Mouse (Mus musculus) midbrain, postnatal 0 days (tissue): Measurements from ENCODE around the gene Drosha. TPM values are rescaled to one million over a fixed set of nuclear protein-coding genes. Genes with fewer than 3 reads are reported as not detected.
"Not testable (repeated sequence)": the region's sequence is repeated elsewhere in the genome, so short reads cannot be mapped to it uniquely, and the experiment has no call there.

Experiments
- ATAC-seq: fragments of 200-750 bp; cut with Nextera tagmentation; 2 replicates; pipeline ENCODE4 v1.8.0; 2017; ENCODE audit warnings: moderate number of reproducible peaks, mild to moderate bottlenecking, moderate TSS enrichment, moderate library complexity; ENCODE audit not compliant: low FRiP score
- DNase-seq: peaks from one replicate; pipeline ENCODE4 v3.0.0-alpha.2; 2015; ENCODE audit warnings: low spot score
- H3K27ac ChIP-seq: fragments of 300-500 bp; sonication (generic); 2 replicates; pipeline ENCODE4 v1.5.1; 2014; ENCODE audit warnings: low read depth, mild to moderate bottlenecking, low read length, mixed read lengths
- H3K27me3 ChIP-seq: fragments of 300-500 bp; sonication (generic); 2 replicates; pipeline ENCODE4 v1.6.1; 2014; ENCODE audit warnings: low read length, control low read depth, mixed read lengths; ENCODE audit not compliant: insufficient read depth
- H3K36me3 ChIP-seq: fragments of 300-500 bp; sonication (generic); 2 replicates; pipeline ENCODE4 v1.6.1; 2014; ENCODE audit warnings: low read length, control low read depth, mixed read lengths; ENCODE audit not compliant: insufficient read depth
- H3K4me1 ChIP-seq: fragments of 300-500 bp; sonication (generic); 2 replicates; pipeline ENCODE4 v1.6.1; 2014; ENCODE audit warnings: mild to moderate bottlenecking, control low read depth, antibody characterized with exemption, low read length, mixed read lengths; ENCODE audit not compliant: insufficient read depth
- H3K4me2 ChIP-seq: fragments of 300-500 bp; sonication (generic); 2 replicates; pipeline ENCODE4 v1.6.1; 2014; ENCODE audit warnings: low read depth, mild to moderate bottlenecking, low read length, mixed read lengths; ENCODE audit not compliant: poor library complexity, severe bottlenecking
- H3K4me3 ChIP-seq: fragments of 300-500 bp; sonication (generic); 2 replicates; pipeline ENCODE4 v1.5.1; 2014; ENCODE audit warnings: low read depth, mild to moderate bottlenecking, low read length, moderate library complexity
- H3K9ac ChIP-seq: fragments of 300-500 bp; sonication (generic); replicated peaks from 2 replicates; pipeline ENCODE4 v1.6.1; 2014; ENCODE audit warnings: mild to moderate bottlenecking, low read length, moderate library complexity, mixed read lengths; ENCODE audit not compliant: poor library complexity, severe bottlenecking
- H3K9me3 ChIP-seq: fragments of 300-500 bp; sonication (generic); 2 replicates; pipeline ENCODE4 v1.6.1; 2016; ENCODE audit warnings: low read length, control low read depth
- CTCF ChIP-seq: IDR thresholded peaks from 2 replicates; pipeline ENCODE4 v1.5.1; 2016; ENCODE audit warnings: antibody characterized with exemption, mild to moderate bottlenecking
- WGBS: fragments of 180-500 bp; shearing (Covaris S2); extraction: QIAGEN DNeasy Blood & Tissue Kit; methylation state at CpG from one replicate; pipeline ENCODE4 v1.1.7; 2014; 5-methylcytosine and 5-hydroxymethylcytosine counted together
- polyA plus RNA-seq: library from polyadenylated mRNA; unstranded; fragments of >200 nt; fragmentation: Nextera tagmentation; extraction: Ambion mirVana; gene quantifications from 2 replicates; pipeline ENCODE4 v1.2.1, GENCODE M21; 2015
- total RNA-seq: library from RNA; depleted of rRNA; stranded (reverse); fragments of >200 nt; gene quantifications from 2 replicates; pipeline ENCODE4 v1.2.3, GENCODE M21; 2014

Drosha gene
- total and polyA plus RNA-seq, 2 experiments from 2014 or later: 41.5 to 44.8 TPM

DNA sequence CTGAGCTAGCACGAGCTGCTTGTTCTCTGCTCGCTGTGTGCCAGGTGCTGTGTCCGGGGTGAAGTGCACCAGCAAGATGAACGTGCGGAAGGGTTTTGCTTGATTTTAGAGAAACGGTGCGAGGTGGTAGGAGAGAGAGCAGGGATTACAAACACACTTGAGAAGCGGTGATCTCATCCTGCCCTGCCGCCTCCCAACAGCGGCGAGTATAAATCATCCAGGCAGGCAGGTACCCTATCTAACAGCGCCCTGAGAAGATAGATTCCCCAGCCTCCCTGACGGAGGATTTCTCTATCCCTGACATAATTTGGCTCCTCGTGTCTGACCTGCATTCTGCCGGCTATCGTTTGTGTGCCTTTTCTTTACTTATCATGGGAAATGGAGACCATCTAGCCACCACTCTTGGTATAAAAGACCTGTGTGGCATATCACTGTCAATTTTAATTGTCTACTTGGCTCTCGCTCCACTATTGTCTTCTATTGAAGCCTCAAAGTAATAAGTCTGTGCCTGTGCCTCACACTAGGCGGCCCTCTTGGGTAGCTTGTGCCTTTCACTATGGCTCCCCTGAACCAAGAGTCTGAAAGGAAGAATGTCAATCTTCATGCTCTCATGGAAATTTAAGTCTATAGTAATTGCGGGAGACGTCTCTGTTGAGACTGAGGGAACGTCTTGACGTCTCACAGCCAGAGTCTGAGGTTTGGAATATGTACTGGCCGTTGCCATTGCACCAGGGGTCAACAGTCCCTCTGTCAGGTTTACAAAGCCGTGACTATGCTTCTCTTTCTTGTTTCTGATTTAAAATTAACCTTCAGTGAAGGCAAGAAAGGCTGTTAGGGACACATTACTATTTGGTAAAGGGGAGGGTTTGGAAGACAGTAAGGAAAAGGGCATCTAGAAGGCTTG lies 95.6 kb downstream of the Drosha start:
- no peaks in the 10 kb centered on the region for H3K4me1 ChIP-seq
- 74% methylated on average over 24 of the region's 24 CpGs for WGBS
- H3K36me3 ChIP-seq: peaks cover 39% of the 10 kb centered on the region
- H3K27ac ChIP-seq: no peak overlapping the region
- H3K9me3 ChIP-seq: no peaks in the 10 kb centered on the region
- peak; percentile 39 for TF ChIP-seq CTCF
- no peak overlapping the region for H3K9ac ChIP-seq
- no peak overlapping the region for H3K4me2 ChIP-seq
- no peaks in the 10 kb centered on the region for H3K27me3 ChIP-seq
- no peak overlapping the region for H3K4me3 ChIP-seq
- ATAC-seq (no peak), DNase-seq (peak; percentile 41)

DNA sequence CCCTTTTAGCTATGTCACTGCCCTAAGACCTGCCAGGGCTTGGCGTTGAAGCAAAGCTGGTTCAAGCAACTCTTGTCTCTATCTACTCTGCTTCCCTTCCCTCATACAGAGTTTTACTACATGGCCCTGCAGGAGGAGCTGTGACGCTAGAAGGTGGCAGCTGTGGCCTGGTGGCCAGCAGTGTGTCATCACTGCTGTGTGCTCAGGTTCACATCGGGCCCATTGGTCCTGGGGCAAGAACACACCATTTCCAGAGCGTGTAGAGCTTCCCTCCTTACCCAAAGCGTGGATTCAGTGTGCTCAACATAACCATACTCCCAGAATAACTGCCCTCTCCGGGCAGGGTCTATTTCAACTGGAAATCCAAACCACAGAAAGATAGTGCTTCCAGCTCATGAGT lies 97.3 kb downstream of the Drosha start:
- WGBS: 98% methylated on average over 6 of the region's 6 CpGs

DNA sequence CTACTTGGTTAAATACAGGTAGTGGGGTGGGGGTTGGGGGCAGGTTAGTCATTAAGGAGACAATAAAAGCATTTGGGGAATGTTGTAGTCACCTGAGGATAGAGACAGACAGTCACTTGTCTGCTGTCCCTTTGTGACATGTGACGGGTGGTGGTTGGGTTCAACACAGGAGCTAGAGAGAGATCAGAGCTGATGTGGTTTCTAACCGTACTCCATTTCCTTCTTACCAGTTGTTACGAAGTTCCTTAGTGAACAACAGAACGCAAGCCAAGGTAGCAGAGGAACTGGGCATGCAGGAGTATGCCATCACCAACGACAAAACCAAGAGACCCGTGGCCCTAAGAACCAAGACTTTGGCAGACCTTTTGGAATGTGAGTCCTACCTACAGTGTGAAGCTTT lies 99.2 kb downstream of the Drosha start:
- Histone ChIP-seq H3K4me2 (no peak overlapping the region), H3K27me3 (no peaks in the 10 kb centered on the region), H3K4me1 (no peaks in the 10 kb centered on the region), H3K27ac (no peak overlapping the region), H3K4me3 (no peak overlapping the region), H3K36me3 (peaks cover 26% of the 10 kb centered on the region), H3K9ac (no peak overlapping the region), H3K9me3 (no peaks in the 10 kb centered on the region)
- ATAC-seq (no peak), DNase-seq (no peak)
- whole genome bisulfite sequencing: 96% methylated on average over 6 of the region's 6 CpGs
- TF ChIP-seq CTCF: no peak

More for the DNA sequence above, 97.3 kb downstream of the Drosha start:
- Histone ChIP-seq H3K9me3 (no peaks in the 10 kb centered on the region), H3K4me1 (no peaks in the 10 kb centered on the region), H3K9ac (no peak overlapping the region), H3K27ac (no peak overlapping the region), H3K36me3 (peaks cover 37% of the 10 kb centered on the region), H3K4me3 (no peak overlapping the region), H3K27me3 (no peaks in the 10 kb centered on the region), H3K4me2 (no peak overlapping the region)
- ATAC-seq: no peak
- no peak; the same call in 1 of the 2 replicates for TF ChIP-seq CTCF
- no peak for DNase-seq

DNA sequence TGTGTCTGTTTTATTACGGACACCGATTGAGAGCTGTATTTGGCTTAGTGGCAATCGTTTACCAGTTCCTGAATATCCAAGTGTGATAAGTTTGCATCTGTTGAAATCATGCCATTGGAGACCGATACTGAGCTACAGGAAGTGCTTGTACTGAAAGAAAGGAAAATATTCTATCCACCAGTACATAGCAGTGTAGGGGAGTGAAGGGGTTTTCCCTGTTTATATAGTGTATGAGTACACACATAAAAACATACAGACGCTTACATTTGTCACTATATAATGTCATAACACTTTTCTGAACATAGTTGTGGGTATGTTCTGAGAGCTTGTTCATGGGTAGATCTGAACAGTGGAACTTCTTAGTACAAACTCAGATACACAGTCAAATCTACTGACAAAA lies 106.9 kb downstream of the Drosha start:
- Histone ChIP-seq H3K4me1 (no peaks in the 10 kb centered on the region), H3K27me3 (no peaks in the 10 kb centered on the region), H3K27ac (no peak overlapping the region), H3K4me3 (no peak overlapping the region), H3K36me3 (peaks cover 24% of the 10 kb centered on the region), H3K9ac (no peak overlapping the region), H3K9me3 (no peaks in the 10 kb centered on the region), H3K4me2 (no peak overlapping the region)
- TF ChIP-seq CTCF: no peak
- no peak for DNase-seq
- WGBS: 94% methylated on average over 5 of the region's 5 CpGs
- no peak for ATAC-seq

DNA sequence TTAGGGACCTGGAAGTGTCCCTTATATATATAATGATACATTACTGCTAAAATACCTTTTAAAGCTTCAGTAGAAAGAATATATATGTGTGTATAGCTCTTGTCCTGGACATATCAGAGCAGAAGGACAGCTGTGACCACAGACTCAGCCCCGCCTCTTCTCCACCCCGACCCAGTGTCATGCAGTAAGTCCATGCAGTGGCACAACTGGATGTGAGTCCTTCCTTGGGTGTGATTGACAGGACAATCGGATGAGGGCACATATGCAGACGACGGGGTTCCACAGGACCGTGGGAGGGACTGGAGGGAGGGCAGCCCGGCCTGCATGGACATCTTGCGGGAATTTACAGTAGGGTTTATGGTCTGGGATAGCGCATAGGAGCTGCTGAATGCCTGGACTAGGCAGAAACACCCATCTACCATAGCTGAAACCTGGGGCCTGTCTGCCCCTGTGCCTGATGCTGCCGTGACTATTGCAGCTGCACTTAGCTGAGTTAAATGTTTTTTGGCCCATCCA lies 111.7 kb downstream of the Drosha start:
- ATAC-seq (0 out of 2 replicates have a peak, but pooled peaks have one; percentile 23), DNase-seq (no peak)
- WGBS: 93% methylated on average over 10 of the region's 10 CpGs
- Histone ChIP-seq H3K4me2 (no peak overlapping the region), H3K4me3 (no peak overlapping the region), H3K4me1 (no peaks in the 10 kb centered on the region), H3K27ac (no peak overlapping the region), H3K36me3 (peaks cover under 1% of the 10 kb centered on the region; the same call in 1 of the 2 replicates), H3K27me3 (no peaks in the 10 kb centered on the region), H3K9ac (no peak overlapping the region), H3K9me3 (no peaks in the 10 kb centered on the region)
- no peak for TF ChIP-seq CTCF

DNA sequence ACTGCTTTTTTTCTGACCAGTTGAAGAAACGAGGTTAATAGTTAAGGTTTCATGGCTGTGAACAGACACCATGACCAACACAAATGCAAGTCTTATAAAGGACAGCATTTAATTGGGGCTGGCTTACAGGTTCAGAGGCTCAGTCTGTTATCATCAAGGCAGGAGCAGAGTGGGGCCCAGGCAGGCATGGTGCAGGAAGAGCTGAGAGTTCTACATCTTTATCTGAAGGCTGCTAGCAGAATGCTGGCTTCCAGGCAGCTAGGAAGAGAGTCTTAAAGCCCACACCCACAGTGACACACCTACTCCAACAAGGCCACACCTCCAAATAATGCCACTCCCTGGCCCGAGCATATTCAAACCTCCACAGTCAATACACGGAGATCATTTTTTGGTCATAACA lies 112.7 kb downstream of the Drosha start:
- H3K27me3 ChIP-seq, H3K4me2 ChIP-seq, H3K27ac ChIP-seq, H3K9ac ChIP-seq, H3K36me3 ChIP-seq, H3K4me3 ChIP-seq, DNase-seq, H3K9me3 ChIP-seq, H3K4me1 ChIP-seq, ATAC-seq: not testable (repeated sequence)
- 95% methylated on average over 3 of the region's 3 CpGs for WGBS
